23 mouse cellular contexts compared by ENCODE assay signal in genomic region chr15:62345893-62346292, GRCm38 (mm10).
DNase-seq lines count a peak whose midpoint lies in the region; ATAC-seq lines count a peak whose summit lies in the region.
"Had no signal": no experiment of that assay in that cellular context is flagged by ENCODE, and none has a peak within 500 bp of the region (broad histone marks: within the 10 kb centered on the region; RNA-seq: fewer than 3 reads in every experiment).

No protein-coding gene starts in this region.

- H3K9me3 ChIP-seq in liver, embryonic 13.5 days (replicated peaks) = no peaks in the 10 kb centered on the region
- no peaks in the 10 kb centered on the region for H3K9me3 ChIP-seq in stomach, embryonic 16.5 days (replicated peaks; ENCODE audit: control insufficient read depth, low read length)
- H3K9me3 ChIP-seq in embryonic facial prominence, embryonic 10.5 days = no peaks in the 10 kb centered on the region
- H3K9me3 ChIP-seq: embryonic facial prominence, embryonic 13.5 days; forebrain, embryonic 12.5 days; hindbrain, embryonic 12.5 days; limb, embryonic 12.5 days; lung, embryonic 15.5 days; midbrain, embryonic 10.5 days had no signal

- peak; percentile 47; the same call in 1 of the 2 replicates for ATAC-seq in liver, embryonic 13.5 days (ENCODE audit: low read depth)
- ATAC-seq in stomach, embryonic 16.5 days (ENCODE audit: insufficient read depth, low FRiP score) = peak; percentile 62; the same call in 1 of the 2 replicates
- ATAC-seq in activated CD4-positive, CD25-positive, alpha-beta regulatory T cell, adult 4 months = no peak
- ATAC-seq: CD4-positive, CD25-positive, alpha-beta regulatory T cell, adult 4 months; midbrain, embryonic 16.5 days had no signal

- 56% methylated on average over 5 of the region's 5 CpGs for WGBS in liver, embryonic 13.5 days (ENCODE audit: insufficient replicate concordance)
- 65% methylated on average over 5 of the region's 5 CpGs for WGBS in stomach, embryonic 16.5 days
- 81% methylated on average over 5 of the region's 5 CpGs for WGBS in embryonic facial prominence, embryonic 10.5 days

- H3K27ac ChIP-seq in liver, embryonic 13.5 days = no peak overlapping the region; the same call in 1 of the 2 replicates
- 0 out of 2 replicates have a peak overlapping the region, but pooled peaks have one; percentile 23 for H3K27ac ChIP-seq in stomach, embryonic 16.5 days (ENCODE audit: low read length)
- no peak overlapping the region for H3K27ac ChIP-seq in embryonic facial prominence, embryonic 10.5 days (replicated peaks)
- H3K27ac ChIP-seq: embryonic facial prominence, embryonic 13.5 days; forebrain, embryonic 12.5 days; gastrocnemius, adult 2 months; hindbrain, embryonic 12.5 days; kidney, postnatal 0 days; limb, embryonic 12.5 days; lung, embryonic 15.5 days; midbrain, embryonic 10.5 days had no signal

- no peak overlapping the region for H3K4me3 ChIP-seq in liver, embryonic 13.5 days (replicated peaks)
- no peak overlapping the region for H3K4me3 ChIP-seq in stomach, embryonic 16.5 days (replicated peaks; ENCODE audit: low read length)
- no peak overlapping the region for H3K4me3 ChIP-seq in embryonic facial prominence, embryonic 10.5 days
- H3K4me3 ChIP-seq: embryonic facial prominence, embryonic 13.5 days; erythroblast, embryonic 14.5 days; forebrain, embryonic 12.5 days; gastrocnemius, adult 2 months; hindbrain, embryonic 12.5 days; limb, embryonic 12.5 days; lung, embryonic 15.5 days; midbrain, embryonic 10.5 days; myocyte had no signal

- DNase-seq in kidney, adult 18-20 months = peak; percentile 17
- DNase-seq in kidney, postnatal 14 days = no peak
- DNase-seq in lung, adult 18-20 months = peak; percentile 6 to 18
- no peak for DNase-seq in lung, postnatal 25 days (ENCODE audit: low spot score)
- DNase-seq in liver, embryonic 13.5 days = no peak
- no peak for DNase-seq in embryonic facial prominence, embryonic 10.5 days (ENCODE audit: low spot score)
- DNase-seq: adrenal gland, adult 8-10 months; cerebellum, adult 18-20 months; cerebellum, postnatal 14 days; gastrocnemius, adult 2 months had no signal

- peaks cover 7% of the 10 kb centered on the region for H3K4me1 ChIP-seq in liver, embryonic 13.5 days (replicated peaks)
- no peaks in the 10 kb centered on the region for H3K4me1 ChIP-seq in stomach, embryonic 16.5 days (ENCODE audit: control insufficient read depth, insufficient read depth, low read length)
- no peaks in the 10 kb centered on the region for H3K4me1 ChIP-seq in embryonic facial prominence, embryonic 10.5 days
- H3K4me1 ChIP-seq: embryonic facial prominence, embryonic 13.5 days; forebrain, embryonic 12.5 days; hindbrain, embryonic 12.5 days; limb, embryonic 12.5 days; lung, embryonic 15.5 days; midbrain, embryonic 10.5 days had no signal

- H3K27me3 ChIP-seq in liver, embryonic 13.5 days = no peaks in the 10 kb centered on the region
- no peaks in the 10 kb centered on the region for H3K27me3 ChIP-seq in stomach, embryonic 16.5 days (ENCODE audit: control insufficient read depth, insufficient read depth, low read length)
- no peaks in the 10 kb centered on the region for H3K27me3 ChIP-seq in embryonic facial prominence, embryonic 10.5 days (replicated peaks; ENCODE audit: low read depth, poor library complexity, severe bottlenecking)
- H3K27me3 ChIP-seq: embryonic facial prominence, embryonic 13.5 days; forebrain, embryonic 12.5 days; hindbrain, embryonic 12.5 days; limb, embryonic 12.5 days; lung, embryonic 15.5 days had no signal

- H3K9ac ChIP-seq in liver, embryonic 13.5 days = no peak overlapping the region
- H3K9ac ChIP-seq in stomach, embryonic 16.5 days (ENCODE audit: low read length) = no peak overlapping the region
- H3K9ac ChIP-seq: embryonic facial prominence, embryonic 13.5 days; forebrain, embryonic 12.5 days; hindbrain, embryonic 12.5 days; limb, embryonic 12.5 days; lung, embryonic 15.5 days had no signal

- no peak overlapping the region for H3K4me2 ChIP-seq in liver, embryonic 13.5 days
- H3K4me2 ChIP-seq in stomach, embryonic 16.5 days (ENCODE audit: low read depth, low read length) = no peak overlapping the region
- H3K4me2 ChIP-seq: embryonic facial prominence, embryonic 13.5 days; forebrain, embryonic 12.5 days; hindbrain, embryonic 12.5 days; limb, embryonic 12.5 days; lung, embryonic 15.5 days had no signal

- H3K36me3 ChIP-seq in liver, embryonic 13.5 days = no peaks in the 10 kb centered on the region
- no peaks in the 10 kb centered on the region for H3K36me3 ChIP-seq in stomach, embryonic 16.5 days (ENCODE audit: control insufficient read depth, insufficient read depth, low read length)
- H3K36me3 ChIP-seq in embryonic facial prominence, embryonic 10.5 days (replicated peaks) = no peaks in the 10 kb centered on the region
- H3K36me3 ChIP-seq: embryonic facial prominence, embryonic 13.5 days; forebrain, embryonic 12.5 days; hindbrain, embryonic 12.5 days; limb, embryonic 12.5 days; lung, embryonic 15.5 days; midbrain, embryonic 10.5 days had no signal

Comparison
In these comparisons a context has a peak if more than half of its experiments do, and no peak if none do; other contexts are left out.
1. DNase-seq: peak in kidney, adult 18-20 months (single experiment) and lung, adult 18-20 months (2 of 2); none in kidney, postnatal 14 days (single experiment), lung, postnatal 25 days (single experiment), liver, embryonic 13.5 days (single experiment) and embryonic facial prominence, embryonic 10.5 days (single experiment).